Mouse (Mus musculus) NIH3T3 (cell line): ENCODE measurements at regions not wholly inside any gene's neighbourhood (a gene's known extent, or its start where the extent isn't known, plus 50 kb on each side); places are given as distances from the start of the nearest gene placed in this dataset.
A peak's percentile ranks its signal among the peaks of the same experiment; 100 is the strongest.
"Not testable (repeated sequence)": the region's sequence is repeated elsewhere in the genome, so short reads cannot be mapped to it uniquely, and the experiment has no call there.

Experiments
- DNase-seq: peaks from one replicate; pipeline ENCODE4 v3.0.0-alpha.2; 2012; ENCODE audit warnings: low read depth

- DNase-seq, result no peak
Measured at GRCm38 (mm10) chr5:17208554-17209283, 164.3 kb upstream of the Speer4f2 start.

- no peak for DNase-seq
Measured at GRCm38 (mm10) chr5:17210723-17211245, 162.2 kb upstream of the Speer4f2 start.

- DNase-seq, result not testable (repeated sequence)
Measured at GRCm38 (mm10) chr5:17223542-17223941, 149.4 kb upstream of the Speer4f2 start.

GRCm38 (mm10) chr5:17247732-17248606, 125.0 kb upstream of the Speer4f2 start:
- DNase-seq, result no peak

- no peak for DNase-seq
Measured at GRCm38 (mm10) chr5:17260541-17261325, 112.2 kb upstream of the Speer4f2 start.

- DNase-seq, result no peak
Measured at GRCm38 (mm10) chr5:17262126-17262525, 110.9 kb upstream of the Speer4f2 start.

GRCm38 (mm10) chr5:17271153-17271552, 101.8 kb upstream of the Speer4f2 start:
- no peak for DNase-seq

GRCm38 (mm10) chr5:17271722-17272479, 101.1 kb upstream of the Speer4f2 start:
- DNase-seq, result no peak

GRCm38 (mm10) chr5:17275346-17275745, 97.6 kb upstream of the Speer4f2 start:
- no peak for DNase-seq

GRCm38 (mm10) chr5:17276782-17277578, 96.0 kb upstream of the Speer4f2 start:
- DNase-seq, result no peak

- DNase-seq, result peak; percentile 3
Measured at GRCm38 (mm10) chr5:17280203-17280602, 92.8 kb upstream of the Speer4f2 start.

GRCm38 (mm10) chr5:17280951-17281350, 92.0 kb upstream of the Speer4f2 start:
- DNase-seq, result no peak

- DNase-seq, result no peak
Measured at GRCm38 (mm10) chr5:17289028-17289427, 84.0 kb upstream of the Speer4f2 start.

GRCm38 (mm10) chr5:17292559-17292958, 80.4 kb upstream of the Speer4f2 start:
- DNase-seq, result no peak

- no peak for DNase-seq
Measured at GRCm38 (mm10) chr5:17296571-17297035, 76.4 kb upstream of the Speer4f2 start.

GRCm38 (mm10) chr5:17299846-17300245, 73.1 kb upstream of the Speer4f2 start:
- DNase-seq, result no peak

- DNase-seq, result no peak
Measured at GRCm38 (mm10) chr5:17321501-17321900, 51.5 kb upstream of the Speer4f2 start.
